Mouse (Mus musculus): Measurements from ENCODE around the gene Ndufc1.
A peak's percentile ranks its signal among the peaks of the same experiment; 100 is the strongest.
"Not testable (repeated sequence)": the region's sequence is repeated elsewhere in the genome, so short reads cannot be mapped to it uniquely, and the experiment has no call there.

Gene Ndufc1

DNA sequence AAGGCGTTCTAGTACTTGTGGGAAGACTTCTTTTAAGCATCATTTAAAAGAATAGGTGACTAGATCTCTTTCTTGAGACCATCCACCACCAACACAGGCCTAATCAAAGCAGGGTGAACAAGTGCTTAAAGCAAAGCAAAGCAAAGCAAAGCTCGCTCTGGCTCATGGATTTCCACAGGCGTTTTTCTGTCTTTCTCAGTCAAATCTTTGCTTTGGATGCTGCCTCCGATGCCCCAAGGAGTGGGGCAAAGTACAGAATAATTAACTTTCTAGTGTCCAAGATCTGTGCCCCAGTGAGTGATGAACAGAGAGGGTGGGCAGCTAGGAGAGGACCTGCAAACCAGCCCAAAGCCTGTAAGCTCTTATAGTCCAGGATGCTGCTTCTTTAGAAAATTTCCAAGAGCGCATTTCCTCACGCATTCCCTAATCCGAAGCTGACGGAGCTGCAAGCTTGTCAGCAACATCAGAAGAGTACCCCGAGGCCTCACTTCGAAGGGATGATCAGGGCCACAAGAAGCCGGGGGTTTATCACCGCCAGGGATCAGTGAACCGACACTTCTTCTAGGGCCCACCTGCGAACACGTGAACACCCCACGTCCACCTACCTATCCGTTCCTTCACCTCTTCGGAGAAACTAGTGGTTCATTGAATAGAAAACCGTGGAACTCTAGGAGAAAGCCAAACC lies 13.2 kb downstream of the Ndufc1 start:
- no peak for DNase-seq

DNA sequence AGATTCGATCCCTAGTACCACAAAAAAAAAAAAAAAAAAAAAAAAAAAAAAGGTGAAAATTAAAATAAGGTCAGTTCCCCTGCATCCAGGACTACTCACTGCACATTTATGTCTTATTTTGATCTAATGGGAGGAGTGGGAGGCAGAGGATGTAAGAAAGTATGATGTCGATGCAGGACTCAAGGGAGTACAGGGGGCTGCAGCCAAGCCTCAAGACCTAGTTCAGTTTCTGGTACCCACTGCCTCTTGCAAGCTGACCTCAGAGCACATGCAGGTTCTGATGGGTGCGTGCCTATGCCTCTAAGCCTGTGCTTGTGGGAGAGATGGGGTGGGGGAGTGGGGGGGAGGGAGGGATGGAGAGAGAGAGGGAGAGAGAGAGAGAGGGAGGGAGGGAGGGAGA lies 13.9 kb downstream of the Ndufc1 start:
- no peak for DNase-seq

DNA sequence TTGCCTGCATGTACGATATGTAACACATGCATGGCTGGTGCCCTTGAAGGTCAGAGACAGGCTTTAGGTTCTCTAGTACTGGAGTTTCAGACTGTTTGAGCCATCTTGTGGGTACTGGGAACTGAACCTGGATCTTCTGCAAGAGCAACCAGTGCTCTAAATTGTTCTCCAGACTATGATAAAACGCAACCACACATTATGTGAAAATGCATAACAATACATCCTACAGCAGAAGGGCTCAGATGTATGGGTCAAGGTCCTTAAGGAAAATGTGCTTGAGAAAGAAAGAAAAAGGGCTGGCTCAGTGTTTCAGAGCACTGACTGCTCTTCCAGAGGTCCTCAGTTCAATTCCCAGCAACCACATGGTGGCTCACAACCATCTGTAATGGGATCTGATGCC lies 15.1 kb downstream of the Ndufc1 start:
- no peak for DNase-seq

DNA sequence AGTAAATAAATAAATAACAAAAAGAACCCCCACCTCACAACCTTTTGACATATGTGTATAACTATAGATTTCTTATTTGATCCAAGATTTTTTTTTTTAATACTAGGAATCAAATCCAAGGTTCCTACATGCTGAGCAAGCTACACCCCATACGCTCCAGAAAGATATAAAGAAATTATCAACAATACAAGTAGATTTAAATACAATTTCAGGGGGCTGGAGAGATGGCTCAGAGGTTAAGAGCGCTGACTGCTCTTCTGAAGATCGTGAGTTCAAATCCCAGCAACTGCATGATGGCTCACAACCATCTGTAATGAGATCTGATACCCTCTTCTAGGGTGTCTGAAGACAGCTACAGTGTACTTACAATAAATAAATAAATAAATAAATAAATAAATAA lies 15.8 kb downstream of the Ndufc1 start:
- DNase-seq: not testable (repeated sequence)

DNA sequence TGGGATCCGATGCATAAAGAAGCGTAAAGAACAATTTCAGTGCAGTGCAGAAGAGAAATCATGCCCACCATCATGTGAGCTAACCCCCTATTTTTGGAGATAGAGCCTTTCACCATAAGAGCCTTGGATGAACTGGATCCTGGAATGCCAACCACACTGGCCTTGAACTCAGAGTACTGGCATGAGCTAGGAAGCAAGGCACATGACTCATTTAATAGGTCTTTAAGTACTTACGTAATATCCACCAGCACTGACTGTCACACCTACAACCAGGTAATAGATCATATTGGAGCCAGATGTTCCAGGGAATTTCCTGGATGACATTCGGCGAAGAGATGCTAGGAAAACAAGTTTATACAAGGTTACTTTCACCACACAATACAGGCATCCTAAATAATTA lies 17.2 kb downstream of the Ndufc1 start:
- DNase-seq: no peak

DNA sequence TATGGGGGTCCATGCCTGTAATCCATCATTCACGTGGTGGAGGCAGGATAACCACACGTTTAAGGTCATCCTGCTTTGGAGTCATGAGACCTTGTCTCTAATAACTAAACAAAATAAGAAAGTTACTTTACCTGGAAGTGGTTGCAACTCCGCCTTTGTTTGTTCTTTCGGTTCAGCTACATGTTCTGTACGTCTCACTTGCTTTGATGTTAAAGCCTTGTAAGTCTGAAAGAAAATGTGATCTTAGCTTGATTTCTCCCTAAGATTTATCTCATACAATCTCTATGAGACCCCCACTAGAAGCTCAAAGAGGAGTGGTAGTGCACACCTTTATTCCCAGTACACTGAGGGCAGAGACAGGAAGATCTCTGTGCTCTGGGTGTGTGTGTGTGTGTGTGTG lies 17.7 kb downstream of the Ndufc1 start:
- DNase-seq: no peak

DNA sequence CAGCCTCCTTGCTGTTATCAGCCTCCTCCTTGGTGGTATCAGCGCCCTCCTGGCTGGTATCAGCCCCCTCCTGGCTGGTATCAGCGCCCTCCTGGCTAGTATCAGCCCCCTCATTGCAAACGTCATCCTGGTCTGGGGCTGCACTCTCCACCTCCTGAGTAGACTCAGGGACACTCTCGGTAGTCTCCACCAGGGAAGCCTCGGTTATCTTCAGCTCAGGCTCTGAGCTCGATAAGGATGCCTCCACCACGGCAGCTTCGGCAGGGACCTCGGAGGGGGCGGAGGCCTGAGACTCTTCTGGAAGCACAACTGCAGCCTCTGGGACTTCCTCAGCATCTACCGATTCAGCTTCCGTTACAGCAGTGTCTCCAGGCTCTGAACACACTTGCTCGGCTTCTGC lies 19.9 kb downstream of the Ndufc1 start:
- DNase-seq: no peak

DNA sequence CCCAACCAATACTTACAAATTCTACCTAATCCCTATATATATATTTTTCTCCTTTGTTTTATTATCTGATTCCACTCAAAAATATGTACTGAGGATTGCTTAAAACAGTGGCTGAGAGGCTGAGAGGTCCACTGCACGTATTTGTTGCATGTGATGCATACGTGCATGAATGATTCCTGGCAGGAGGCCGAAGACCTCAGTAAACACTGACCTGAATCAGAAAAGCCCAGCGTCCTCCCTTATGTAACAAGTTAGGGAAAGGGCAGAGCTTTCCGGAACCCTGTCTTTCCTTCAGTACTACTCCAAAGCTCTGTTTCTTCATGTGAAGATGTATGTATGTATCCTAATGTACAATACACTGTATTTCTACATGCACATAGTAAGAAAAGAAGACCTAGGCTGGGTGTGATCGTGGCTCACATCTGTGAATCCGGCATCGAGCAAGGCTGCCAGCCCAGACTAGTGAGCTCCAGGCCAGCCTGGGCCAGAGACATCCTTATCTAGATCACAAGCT lies 20.9 kb downstream of the Ndufc1 start:
- DNase-seq: peak; percentile 68

DNA sequence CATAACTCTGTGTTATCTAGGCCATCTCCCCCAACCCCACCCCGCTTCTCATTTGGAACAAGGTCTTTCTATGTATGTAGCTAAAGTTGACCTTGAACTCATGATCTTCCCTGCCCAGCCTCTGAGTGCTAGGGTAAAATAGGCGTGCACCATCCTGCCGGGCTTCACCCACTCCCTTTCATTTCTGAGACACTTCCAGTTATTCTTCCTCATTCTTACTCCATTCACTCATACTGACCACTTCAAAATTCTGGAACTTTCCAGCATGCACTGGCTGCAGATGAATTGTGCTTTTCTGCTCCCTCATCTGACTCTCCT lies 21.7 kb downstream of the Ndufc1 start:
- no peak for DNase-seq

DNA sequence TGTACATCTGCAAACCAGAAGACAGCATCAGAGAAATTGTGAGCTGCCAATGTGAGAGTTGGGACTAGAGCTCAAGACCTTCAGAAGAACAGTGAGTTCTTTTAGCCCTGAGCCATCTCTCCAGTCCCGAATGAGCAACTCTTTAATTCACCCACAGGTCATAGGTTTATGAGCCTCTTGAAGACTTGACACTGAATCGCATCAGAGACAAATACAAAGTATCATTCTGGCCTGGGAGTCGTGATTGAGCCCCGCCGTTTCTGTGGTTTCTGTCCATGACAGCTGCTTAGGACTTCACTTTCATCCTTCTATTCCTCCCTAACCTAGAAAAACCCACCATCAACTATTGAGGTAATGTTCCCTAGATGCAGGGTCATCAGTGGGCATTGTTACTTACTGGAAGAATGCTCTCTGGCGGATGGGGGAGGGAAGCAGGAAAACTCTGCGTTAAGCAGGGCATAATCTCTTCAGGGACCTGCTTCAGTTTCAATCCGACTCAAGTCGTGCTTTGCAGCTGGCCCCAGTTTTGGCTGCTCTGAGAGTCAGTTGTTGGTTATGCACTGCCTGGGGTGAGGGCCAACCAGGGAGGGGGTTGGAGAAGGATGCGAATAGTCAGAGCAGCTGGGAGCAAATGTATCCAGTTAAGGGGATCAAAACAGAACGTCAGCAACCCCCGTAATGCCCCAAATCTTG lies 22.2 kb downstream of the Ndufc1 start:
- no peak for DNase-seq

DNA sequence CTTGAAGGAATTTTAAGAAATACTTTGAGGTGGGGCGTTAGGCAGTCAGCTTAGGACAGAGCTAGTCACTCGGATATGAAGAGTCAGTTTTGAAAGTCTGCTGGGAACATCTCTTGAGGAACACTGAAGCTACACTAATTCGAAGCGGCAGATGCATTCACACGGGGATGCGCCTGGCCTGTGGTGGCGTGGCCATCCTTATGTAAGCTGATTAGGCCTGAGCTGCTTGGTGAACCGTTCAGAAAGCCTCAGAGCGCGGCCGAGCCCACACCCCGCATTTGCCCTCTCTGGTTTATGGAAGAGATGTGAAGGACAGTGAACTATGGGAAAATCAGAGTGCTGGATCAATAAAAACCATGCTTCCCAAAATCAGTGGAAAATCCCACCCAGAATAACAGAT lies 25.4 kb downstream of the Ndufc1 start:
- peak; percentile 82 for DNase-seq

DNA sequence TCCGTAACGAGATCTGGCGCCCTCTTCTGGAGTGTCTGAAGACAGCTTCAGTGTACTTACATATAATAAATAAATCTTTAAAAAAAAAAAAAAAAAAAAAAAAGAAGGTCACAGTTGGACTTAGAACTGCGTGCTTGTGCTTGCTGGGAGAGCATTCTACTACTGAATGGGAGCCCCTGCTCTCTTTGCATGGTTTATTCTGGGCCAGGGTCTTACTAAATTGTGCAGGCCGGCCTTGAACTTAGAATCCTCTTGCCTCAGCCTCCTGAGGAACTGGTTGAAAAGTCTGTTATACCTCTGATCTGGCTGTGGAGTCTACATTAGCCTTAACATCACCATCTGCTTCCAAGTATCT lies 28.2 kb downstream of the Ndufc1 start:
- no peak for DNase-seq

DNA sequence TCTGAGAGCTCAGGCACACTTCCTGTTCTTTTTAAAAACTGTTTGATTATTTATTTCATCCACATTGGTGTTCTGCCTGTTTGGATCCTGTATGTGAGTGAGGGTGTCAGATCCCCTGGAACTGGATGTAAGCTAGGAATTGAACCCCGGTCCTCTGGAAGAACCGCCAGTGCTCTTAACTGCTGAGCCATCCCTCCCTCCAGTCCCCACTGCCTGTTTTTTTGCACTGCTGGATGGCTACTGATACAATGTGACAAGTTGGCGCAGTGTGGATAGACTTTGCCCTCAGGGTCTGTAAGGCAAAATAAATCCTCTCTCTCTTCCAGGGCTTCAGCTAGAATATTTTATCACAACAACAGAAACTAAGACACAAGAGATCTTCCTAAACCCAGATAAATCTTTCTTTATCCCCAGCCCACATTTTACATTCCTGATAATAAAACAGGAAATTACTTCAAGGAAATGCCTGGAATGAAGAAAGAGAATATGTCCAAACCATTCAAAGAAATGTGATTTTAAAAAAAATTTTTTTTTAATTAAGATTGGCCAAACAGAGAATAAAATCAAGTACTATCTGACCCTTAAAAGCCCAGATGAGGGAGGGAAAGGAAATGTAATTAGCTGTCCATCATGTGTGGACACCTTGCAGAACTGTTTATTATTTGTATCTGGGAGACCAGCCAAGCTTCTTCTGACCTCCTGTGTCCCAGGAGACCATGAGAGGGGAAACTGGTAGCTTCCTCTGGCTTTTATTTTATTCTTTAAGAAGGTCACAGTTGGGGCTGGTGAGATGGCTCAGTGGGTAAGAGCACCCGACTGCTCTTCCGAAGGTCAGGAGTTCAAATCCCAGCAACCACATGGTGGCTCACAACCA lies 28.8 kb downstream of the Ndufc1 start:
- no peak for DNase-seq

DNA sequence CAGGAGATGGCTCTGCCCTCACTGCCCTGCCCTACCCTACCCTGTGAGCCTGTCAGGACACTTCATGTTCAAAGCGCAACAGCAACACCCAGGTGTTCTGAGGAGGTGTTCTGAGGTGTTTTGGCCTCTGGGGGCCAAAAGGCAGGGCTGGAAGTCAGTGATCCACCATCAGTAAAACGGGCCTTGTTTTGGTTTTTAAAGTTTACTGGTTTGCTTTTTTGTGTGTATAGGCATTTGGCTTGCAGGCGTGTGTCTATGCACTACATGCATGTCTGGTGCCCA lies 30.2 kb downstream of the Ndufc1 start:
- DNase-seq: no peak

DNA sequence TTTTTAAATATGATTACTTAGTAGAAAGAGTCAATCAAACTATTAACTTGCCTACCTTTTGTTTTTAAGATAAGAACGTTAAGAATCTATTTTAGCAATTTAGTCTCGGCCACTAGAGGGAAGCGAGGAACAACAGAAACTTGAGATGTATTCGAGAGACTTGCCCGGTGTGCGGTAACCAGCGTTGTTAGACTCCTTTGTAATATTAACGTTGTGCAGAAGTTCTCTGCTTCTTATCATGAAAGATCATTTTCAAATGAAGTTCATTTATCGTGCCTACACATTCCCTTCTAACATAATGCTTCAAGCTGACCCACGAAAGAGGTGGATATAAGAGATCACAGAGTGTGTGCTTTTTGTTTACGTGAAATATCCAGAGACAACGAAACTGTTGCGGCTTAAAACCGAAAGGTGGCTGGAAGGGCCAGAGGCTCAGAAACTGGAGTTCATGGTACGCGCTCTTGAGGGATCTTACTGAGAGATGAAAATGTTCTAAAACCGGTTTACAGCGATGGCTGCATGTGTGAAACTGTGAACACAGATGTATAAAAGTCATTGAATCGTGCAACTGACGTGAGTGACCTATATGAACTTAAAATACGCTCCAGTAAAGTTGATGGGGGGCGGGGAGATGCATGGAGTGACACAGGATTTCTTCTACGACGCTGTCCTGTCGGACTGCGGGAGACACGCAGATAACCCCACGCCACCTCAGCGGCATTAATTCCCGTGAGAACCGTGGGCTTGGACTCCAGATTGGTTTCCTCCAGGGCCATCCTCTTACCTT lies 30.7 kb downstream of the Ndufc1 start:
- DNase-seq: peak; percentile 42

DNA sequence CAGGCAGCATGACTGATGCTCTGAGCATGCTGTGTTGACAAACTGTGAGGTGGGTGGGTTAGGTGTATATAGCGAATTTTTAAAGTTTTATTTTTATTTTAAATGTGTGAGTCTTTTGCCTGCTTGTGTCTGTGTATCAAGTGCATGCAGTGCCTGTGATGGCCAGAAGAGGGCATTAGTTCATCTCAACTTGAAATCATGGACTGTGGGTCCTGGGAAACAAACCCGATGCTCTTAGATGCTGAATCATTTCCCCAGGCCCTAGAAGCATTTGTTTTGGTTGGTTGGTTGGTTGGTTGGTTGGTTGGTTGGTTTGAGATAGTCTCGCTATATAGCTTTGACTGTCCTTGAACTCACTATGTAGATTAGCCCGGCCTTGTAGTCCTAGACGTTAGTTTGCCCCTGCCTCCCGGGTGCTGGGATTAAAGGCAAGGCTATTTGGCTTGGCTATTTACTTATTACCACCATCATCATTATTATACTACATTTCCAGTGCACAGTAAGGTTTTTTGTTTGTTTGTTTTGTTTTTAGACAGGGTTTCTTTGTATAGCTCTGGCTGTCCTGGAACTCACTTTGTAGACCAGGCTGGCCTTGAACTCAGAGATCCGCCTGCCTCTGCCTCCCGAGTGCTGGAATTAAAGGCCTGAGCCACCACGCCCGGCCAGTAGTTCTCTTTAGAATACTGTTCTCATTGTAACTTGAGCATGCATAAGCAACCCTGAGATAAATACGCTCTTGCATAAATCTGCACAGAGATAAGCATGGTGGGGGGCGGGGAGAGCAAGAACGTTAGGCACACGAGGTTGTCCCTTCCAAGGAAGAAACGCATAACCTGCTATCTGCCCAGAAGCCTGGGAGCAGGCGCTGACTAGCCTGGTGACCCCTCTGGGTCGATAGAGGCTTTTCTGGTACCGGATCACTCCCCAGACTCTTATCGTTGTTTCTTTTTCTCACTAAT lies 33.2 kb downstream of the Ndufc1 start:
- DNase-seq: peak; percentile 64

DNA sequence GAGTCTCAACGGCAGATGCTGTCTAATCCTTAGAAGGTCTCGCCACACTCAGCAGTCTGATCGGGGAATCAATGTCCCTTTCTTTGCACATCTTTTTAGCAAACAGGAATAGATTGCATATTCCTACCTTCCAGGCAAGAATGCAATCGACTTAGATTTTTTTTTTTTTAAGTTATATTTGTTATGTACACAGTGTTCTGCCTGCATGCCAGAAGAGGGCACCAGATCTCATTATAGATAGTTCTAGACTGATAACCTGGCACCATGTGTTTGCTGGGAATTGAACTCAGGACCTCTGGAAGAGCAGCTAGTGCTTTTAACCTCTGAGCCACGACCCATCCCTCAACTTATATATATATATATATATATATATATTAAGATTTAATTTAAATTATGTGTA lies 35.2 kb downstream of the Ndufc1 start:
- DNase-seq: no peak

DNA sequence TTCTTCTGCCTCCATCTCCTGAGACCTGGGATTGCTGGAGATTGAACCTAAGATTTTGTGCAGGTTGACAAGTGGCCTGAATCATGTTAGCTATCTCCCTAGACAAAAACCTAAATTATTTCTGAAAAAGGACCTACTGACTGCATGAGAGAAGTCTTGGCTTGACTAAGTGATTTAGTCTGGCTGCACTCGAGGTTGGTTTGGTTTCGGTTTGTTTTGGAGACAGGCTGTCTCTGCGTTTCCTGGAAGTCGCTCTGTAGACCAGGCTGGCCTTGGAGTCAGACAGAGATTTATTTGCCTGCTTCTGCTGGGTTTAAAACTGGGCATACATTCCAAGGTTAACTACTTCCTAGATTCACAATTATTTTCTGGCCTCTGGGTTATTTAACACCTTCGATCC lies 35.9 kb downstream of the Ndufc1 start:
- DNase-seq: no peak

DNA sequence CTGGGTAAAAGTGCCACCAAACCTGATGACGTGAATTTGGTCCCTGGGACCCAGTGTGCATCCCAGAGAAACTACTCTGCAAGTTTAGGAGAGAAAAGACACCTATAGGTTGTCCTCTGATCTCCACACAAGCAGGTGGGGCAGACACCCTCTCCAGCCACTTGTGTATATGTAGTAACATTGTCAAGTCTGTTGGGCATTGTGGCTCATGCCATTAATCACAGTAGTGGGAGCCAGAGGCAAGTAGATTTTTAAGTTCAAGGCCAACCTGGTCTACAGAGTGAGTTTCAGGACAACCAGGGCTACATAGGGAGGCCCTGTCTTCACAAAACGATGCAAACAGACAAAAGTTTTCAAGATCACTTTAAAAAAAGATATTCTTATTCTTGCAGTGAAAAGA lies 37.0 kb downstream of the Ndufc1 start:
- no peak for DNase-seq

DNA sequence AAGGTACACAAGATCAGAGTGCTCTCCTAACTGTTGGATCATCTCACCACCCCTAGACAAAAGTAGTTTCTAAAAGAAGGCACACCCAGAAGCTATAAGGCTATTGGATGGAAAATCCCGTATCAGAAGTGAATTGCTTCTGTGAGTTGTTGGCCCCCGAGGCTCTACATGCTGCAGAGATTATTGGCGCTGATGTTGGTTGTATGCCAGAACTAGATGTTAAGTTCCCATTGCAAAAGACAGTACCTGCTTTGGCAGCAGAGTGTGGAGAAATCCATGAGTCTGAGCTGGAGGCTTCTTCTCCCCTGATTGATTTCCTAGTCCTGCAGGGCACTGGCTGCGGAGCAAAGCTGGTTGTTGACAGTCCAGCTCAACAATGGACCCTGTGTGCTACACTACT lies 40.8 kb downstream of the Ndufc1 start:
- DNase-seq: no peak

DNA sequence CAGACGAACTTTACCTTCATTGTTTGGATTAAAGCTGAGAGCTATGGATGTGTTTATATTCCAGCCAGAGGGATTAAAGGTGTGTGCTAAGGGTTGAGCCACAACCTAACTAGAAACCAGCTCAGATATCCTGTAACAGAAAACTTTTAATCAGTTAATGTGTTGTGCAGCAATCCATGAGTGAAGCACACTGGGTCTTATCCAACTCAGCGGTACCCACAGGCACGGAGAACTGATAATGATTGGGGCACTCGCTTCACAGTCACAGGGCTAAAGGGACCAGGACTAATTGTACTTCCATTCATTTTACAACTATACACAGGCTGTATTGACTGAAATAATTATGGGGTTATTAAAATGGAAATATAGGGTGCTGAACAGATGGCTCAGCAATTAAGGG lies 41.9 kb downstream of the Ndufc1 start:
- no peak for DNase-seq

DNA sequence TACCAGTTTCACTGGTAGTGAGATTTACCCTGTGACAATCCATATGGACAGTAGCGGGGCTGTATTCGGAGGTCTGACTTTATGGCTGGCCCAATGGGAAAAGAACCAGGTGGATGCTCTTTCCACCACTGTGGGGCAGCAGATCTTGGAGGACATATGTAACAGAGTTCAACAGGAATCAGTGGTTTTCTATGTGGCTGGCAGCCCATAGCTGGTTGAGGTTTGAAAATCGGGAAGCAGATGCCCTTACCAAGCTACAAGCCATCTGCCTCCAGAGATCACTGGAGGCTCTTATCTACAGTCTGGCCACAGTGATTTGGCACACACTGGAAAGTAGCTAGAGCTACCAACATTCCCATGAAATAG lies 43.3 kb downstream of the Ndufc1 start:
- no peak for DNase-seq

Data from cerebellum, adult 9-10 months (tissue).